Mouse (Mus musculus) spleen, postnatal 0 days (tissue): Measurements from ENCODE around the gene Ap3b2. TPM values are rescaled to one million over a fixed set of nuclear protein-coding genes. Genes with fewer than 3 reads are reported as not detected.

Experiments used
- microRNA counts: library from miRNA; unstranded; fragments of <30 nt; microRNA quantifications from one replicate; lab custom pipeline; 2015
- polyA plus RNA-seq: library from polyadenylated mRNA; unstranded; fragments of >200 nt; fragmentation: Nextera tagmentation; extraction: Ambion mirVana; gene quantifications from 2 replicates; pipeline ENCODE4 v1.2.1, GENCODE M21; 2015

Gene Ap3b2
- polyA plus RNA-seq = 0.12 TPM in 1 of 2 replicates, not detected in the other

GRCm38 (mm10) chr7:81493331-81494021, at the start of gene Ap3b2:
Gene Ap3b2 (minus strand): TSS chr7:81493925.

GRCm38 (mm10) chr7:81498181-81498580, 4.5 kb upstream of the Ap3b2 start, which contains the start of gene BC048679:
Gene BC048679 (minus strand): TSS chr7:81498281.

GRCm38 (mm10) chr7:81455155-81455651, 38.5 kb downstream of the Ap3b2 start, which contains the start of gene Cpeb1:
Gene Cpeb1 (minus strand): TSS chr7:81455465.

MicroRNA genes within 50 kb of the gene (microRNA counts, 519-probe panel; counts per million panel counts)
- microRNA mmu-miR-1839-3p (lab: Ali Mortazavi, UCI) (88.3 counts per million), microRNA mmu-miR-1839-5p (lab: Ali Mortazavi, UCI) (4,516 counts per million, percentile 21 among the panel's probes with 10 or more counts)

Other genes starting within 250 kb of the Ap3b2 start
- gene Rps17, start 148.7 kb downstream of the Ap3b2 start, polyA plus RNA-seq = 1,170 and 1,181 TPM in 2 replicates
- 0.32 TPM in 2 replicates for gene Cpeb1, start 38.5 kb downstream of the Ap3b2 start, polyA plus RNA-seq
- not detected in 2 replicates for gene BC048679, start 4.4 kb upstream of the Ap3b2 start, polyA plus RNA-seq
- gene Fsd2, start 73.0 kb upstream of the Ap3b2 start, polyA plus RNA-seq = 0.32 and 0.63 TPM in 2 replicates
- gene Whamm, start 77.3 kb upstream of the Ap3b2 start, polyA plus RNA-seq = 5.6 and 6.3 TPM in 2 replicates
- gene Homer2, start 213.6 kb upstream of the Ap3b2 start, polyA plus RNA-seq = 3.8 and 4.2 TPM in 2 replicates